Mouse (Mus musculus): ENCODE results near the gene Wwox.

Wwox gene

GRCm38 (mm10) chr8:114600196-114600595 is 160.7 kb downstream of the Wwox start:
- DNase-seq (ENCODE audit: low spot score in 2 of 2) = no peak

DNA sequence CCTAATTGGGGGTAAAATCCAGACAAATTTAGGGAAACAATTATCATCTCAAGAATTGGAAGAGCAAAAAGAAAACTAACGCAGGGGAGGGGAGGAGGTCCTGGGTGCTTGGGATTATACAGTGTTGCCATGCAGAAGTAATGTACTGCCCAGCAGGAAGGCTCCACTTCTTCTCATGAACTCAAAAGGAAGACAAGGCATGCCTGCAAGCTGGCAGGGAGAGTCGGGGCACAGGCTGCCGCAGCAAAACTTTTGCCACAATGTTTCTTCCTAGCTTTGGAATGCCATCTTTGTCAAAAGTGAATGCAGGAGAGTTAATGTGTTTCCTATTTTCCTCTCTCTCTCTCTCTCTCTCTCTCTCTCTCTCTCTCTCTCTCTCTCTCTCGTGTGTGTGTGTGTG is 163.6 kb downstream of the Wwox start:
- DNase-seq (ENCODE audit: low spot score in 2 of 2) = no peak

GRCm38 (mm10) chr8:114603561-114603960 is 164.1 kb downstream of the Wwox start:
- no peak for DNase-seq (ENCODE audit: low spot score in 2 of 2)

GRCm38 (mm10) chr8:114604315-114604714 is 164.9 kb downstream of the Wwox start:
- no peak for DNase-seq (ENCODE audit: low spot score in 2 of 2)

- DNase-seq (ENCODE audit: low spot score in 2 of 2) = no peak
Measured at GRCm38 (mm10) chr8:114605651-114606050, 166.2 kb downstream of the Wwox start.

GRCm38 (mm10) chr8:114609330-114609729 is 169.9 kb downstream of the Wwox start:
- DNase-seq (ENCODE audit: low spot score in 2 of 2) = no peak

GRCm38 (mm10) chr8:114611075-114611474 is 171.6 kb downstream of the Wwox start:
- no peak for DNase-seq (ENCODE audit: low spot score in 2 of 2)

- DNase-seq (ENCODE audit: low spot score in 2 of 2) = no peak
Measured at GRCm38 (mm10) chr8:114612091-114612490, 172.6 kb downstream of the Wwox start.

GRCm38 (mm10) chr8:114615413-114615812 is 176.0 kb downstream of the Wwox start:
- DNase-seq (ENCODE audit: low spot score in 2 of 2) = no peak

DNA sequence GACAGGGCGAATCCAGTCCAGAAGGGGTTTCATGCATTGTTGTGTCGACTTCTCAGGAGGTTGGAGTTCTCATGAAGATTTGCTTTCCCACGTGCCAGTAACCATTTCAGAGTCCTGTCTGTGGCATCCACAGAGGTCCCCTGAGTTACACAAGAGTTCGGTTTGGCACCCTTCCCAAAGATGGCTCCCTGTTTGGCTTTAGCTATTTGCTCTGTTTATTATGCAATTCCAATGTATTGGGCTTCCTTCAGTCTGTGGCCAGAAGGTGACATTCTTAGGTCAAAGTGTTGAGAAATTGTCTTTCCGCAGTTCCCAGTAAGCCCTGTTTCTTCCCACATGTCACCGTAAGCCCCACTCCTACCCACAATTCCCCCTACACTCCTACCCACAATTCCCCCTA is 176.5 kb downstream of the Wwox start:
- no peak for DNase-seq (ENCODE audit: low spot score in 2 of 2)

DNA sequence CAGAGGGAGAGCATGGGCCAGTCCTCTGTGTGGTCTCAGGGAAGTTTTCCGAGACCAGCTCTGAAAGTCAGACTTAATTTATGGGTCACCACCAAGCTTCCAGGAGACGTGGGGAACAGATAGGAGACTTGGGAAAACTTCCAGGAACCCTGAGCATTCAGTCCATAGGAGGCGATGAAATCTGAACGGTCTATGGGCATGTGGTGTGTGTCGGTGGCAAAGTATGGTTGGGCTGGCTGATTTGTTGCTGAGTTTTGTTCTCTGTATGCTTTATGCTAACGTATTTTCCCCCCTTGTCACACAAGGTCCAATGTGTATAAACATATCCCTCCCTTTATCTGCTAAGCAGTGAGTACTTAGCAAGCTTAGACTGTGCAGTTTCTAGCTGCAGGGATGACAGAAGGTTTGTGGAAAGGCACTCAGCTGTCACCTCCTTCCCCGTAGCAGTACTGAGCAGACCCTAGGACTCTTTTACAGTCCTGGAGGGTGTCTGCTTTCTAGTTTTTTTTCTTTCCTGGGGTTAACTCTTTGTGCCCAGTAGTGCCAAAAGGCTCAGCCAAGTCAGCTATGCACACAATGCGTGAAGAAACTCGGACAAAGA is 179.6 kb downstream of the Wwox start:
- no peak for DNase-seq (ENCODE audit: low spot score in 2 of 2)

DNA sequence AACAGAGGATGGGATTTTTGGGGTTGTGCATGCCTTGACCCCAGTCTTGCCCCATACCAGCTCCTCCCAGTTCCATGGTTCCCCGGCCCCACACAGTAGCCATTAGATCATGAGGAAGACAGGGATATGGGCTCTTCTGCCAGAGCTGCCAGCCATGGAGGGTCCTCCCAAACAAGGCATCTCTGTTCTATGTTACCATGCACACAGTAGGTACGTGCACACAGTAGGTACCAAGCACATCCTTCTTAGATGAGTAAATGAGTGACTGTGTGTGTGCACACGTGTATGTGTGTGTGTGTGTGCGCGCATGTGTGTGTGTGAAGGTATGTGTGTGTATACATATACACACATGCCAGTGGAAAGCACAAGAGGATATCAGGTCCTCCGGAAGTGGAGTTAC is 185.9 kb downstream of the Wwox start:
- no peak for DNase-seq (ENCODE audit: low spot score in 2 of 2)

GRCm38 (mm10) chr8:114626897-114627296 is 187.4 kb downstream of the Wwox start:
- DNase-seq (ENCODE audit: low spot score in 2 of 2) = no peak

DNA sequence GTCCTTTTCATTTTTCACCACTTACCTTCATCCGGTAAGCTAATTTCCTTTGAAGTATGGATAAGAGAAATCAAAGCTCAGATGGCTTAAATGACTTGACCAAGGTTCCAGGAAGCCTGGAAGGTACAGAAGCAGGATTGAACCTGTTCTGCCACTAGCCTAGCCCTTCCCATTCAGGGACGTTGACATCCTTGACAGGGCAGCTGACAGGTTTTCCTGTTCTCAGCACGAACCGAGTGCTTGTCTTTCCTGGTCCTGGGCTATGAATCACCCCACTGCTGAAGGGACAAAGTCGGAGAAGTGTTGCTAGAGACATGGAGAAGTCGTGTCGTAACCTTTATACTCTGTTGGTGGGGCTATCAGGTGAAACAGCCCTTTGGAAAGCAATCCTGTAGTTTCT is 190.3 kb downstream of the Wwox start:
- DNase-seq (ENCODE audit: low spot score in 2 of 2) = no peak

DNA sequence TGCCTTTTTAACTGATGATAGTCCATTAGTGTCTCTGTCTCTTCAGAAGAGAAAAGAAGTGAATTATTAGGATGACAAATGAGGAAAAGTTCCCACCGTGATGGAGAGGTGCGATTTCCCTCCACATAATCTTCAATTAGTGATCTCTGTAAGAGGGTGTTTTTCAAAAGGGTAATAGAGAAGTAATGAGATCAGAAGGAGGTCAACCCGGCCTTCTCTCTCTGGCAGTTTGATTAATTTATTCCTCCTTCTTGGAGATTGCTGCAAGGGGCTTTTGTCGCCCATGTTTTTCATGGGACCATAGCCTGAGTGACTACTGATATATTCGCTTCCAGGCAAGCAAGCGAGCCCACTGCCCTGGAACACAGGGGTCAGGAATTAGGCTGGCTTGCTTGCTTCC is 191.6 kb downstream of the Wwox start:
- no peak for DNase-seq (ENCODE audit: low spot score in 2 of 2)

DNA sequence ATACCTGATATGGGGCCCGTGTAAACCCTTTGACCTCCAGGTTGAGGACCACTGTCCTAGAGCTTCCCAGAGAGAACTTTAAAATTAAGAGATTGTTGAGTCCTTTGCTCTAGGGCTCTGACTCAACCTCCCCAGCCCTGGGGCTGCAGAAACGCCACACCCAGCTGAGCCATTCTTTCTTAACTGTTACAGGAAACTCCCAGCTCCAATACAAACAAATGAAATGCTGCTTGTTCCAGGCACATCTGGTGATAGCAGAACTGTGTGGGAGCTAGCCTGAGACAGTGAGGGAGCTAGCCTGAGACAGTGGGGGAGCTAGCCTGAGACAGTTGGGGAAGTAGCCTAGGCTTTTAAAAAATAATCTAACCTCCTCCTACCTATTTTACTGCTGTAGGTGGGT is 194.7 kb downstream of the Wwox start:
- no peak for DNase-seq (ENCODE audit: low spot score in 2 of 2)

DNA sequence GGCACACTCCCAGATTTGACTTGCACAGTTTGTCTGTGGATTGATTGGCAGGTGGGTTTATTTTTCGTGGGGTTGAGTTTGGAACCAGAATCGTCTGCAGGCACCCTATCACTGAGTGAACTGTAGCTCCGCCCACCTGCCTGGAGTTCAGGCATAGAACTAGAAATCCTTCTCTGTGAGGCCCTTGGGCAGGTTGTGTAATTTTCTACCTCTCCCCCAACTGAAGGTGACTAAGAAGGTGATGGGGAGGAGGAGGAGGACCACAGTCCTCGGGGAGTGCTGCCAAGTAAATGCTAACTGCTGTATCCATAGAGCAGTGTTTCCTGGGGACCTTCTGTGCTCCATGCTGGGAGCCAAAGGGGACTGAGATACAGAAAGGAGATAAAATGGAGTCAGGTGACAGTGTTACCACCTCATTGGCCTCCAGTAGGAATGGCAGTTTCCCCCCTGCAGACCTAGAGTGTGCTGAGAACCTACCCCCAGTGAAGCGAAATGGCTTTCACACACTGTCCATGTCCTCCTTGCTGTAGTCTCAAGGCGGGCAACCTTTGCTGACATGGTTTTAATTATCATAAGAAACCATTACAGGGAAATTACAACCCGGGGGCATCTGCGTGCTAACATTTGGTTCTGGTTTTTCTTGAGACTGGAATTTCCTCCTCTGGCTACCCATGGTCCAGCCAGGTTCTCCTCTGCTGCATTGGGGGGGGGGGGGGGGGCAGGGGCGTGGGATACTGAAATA is 195.4 kb downstream of the Wwox start:
- no peak for DNase-seq (ENCODE audit: low spot score in 2 of 2)

GRCm38 (mm10) chr8:114636376-114636775 is 196.9 kb downstream of the Wwox start:
- DNase-seq (ENCODE audit: low spot score in 2 of 2) = no peak

- DNase-seq (ENCODE audit: low spot score in 2 of 2) = no peak
Measured at GRCm38 (mm10) chr8:114641809-114642208, 202.4 kb downstream of the Wwox start.

- DNase-seq (ENCODE audit: low spot score in 2 of 2) = no peak
Measured at GRCm38 (mm10) chr8:114650789-114651188, 211.3 kb downstream of the Wwox start.

DNA sequence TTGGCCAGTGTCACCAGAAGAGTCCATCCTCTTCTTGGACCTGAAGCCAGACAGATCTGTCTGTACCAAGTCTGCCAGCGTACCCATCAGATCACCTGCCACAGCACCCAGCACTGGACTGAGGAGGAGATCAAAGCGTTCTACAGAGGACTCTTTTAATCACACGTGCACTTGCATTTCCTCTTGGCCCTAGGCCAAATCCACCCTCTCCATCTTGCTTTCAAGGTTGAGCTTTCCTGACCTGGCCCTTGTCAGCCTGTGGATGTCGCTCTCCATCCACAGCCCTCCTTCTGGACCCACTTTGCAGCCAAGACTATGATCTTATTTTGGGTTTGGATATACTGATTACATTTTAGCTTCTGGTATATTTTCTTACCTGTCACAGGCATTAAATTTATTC is 218.3 kb downstream of the Wwox start:
- DNase-seq (ENCODE audit: low spot score in 2 of 2) = no peak

DNA sequence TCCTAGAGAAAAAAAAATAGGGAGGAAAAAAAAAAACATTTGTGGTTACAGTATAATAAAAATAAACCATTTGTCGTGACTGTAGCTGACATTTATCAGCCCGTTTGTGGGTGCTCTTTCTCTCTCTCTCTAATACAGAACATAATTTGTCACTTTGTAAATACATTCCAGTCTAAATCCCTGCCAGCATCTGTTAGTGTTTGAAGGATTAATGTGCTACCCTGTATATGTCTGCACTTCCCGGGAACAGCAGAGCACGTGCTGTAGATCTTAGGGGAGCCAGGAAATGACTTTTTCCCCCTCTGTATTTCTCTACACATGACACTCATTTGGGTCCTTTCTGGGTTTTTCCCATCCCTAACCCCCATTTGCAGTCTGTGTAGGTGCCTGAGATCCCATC is 219.0 kb downstream of the Wwox start:
- DNase-seq (ENCODE audit: low spot score in 2 of 2) = no peak

- DNase-seq (ENCODE audit: low spot score in 2 of 2) = no peak
Measured at GRCm38 (mm10) chr8:114663053-114663452, 223.6 kb downstream of the Wwox start.

DNA sequence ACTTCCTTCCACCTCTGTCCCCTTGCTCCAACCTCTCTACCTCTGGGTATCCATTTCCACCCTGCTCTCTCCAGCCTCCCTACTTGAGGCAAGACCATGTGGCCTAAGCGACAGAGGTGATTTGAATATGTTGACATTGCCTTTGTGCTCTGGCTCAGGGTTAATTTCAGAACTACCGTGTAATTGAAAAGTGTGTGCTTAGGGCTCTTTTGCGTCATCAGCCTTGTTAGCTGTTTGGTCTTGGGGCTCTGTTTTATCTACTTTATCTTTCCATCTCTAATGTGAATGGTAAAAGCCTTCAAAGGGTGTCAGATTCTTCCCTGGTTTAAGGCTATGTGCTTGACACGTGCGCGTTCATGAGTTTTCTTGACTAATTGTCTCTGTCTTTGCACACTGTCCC is 226.1 kb downstream of the Wwox start:
- DNase-seq (ENCODE audit: low spot score in 2 of 2) = no peak
